Mouse (Mus musculus) cortical plate, adult 2 months (tissue): Measurements from ENCODE around the gene Adh1.

Experiments
- CTCF ChIP-seq: fragments of 200-500 bp; IDR thresholded peaks from 2 replicates; pipeline ENCODE4 v1.5.1; 2011; ENCODE audit warnings: mild to moderate bottlenecking, control low read depth, low read length; ENCODE audit not compliant: insufficient read depth; ENCODE audit errors: extremely low read depth
- POLR2A ChIP-seq: fragments of 200-500 bp; IDR thresholded peaks from 2 replicates; pipeline ENCODE4 v1.6.1; 2011; ENCODE audit warnings: mild to moderate bottlenecking, low read length, control low read depth; ENCODE audit not compliant: insufficient read depth; ENCODE audit errors: extremely low read depth

DNA sequence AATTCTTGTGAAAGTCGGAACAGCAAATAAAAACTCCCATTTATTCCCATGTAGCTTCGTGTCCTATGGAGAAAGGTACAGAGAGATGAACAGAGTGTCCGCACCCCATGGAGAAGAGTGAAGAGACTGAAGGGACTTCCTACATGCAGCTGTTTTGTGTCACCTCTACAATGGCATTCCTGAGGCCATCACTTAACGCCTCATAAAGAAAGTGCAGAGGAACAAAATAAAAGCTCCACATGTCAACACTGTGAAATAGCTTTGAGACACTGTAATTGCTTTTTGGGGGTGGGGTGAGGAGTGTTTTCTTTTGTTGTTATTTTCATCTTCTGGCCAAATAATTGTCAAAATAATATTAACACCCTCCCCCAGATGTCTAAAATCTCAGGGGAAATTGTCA is 41.9 kb downstream of the Adh1 start:
- TF ChIP-seq CTCF = no peak
- TF ChIP-seq POLR2A = no peak
